Mouse (Mus musculus): ENCODE measurements around the gene Usp2.

The Usp2 gene

DNA sequence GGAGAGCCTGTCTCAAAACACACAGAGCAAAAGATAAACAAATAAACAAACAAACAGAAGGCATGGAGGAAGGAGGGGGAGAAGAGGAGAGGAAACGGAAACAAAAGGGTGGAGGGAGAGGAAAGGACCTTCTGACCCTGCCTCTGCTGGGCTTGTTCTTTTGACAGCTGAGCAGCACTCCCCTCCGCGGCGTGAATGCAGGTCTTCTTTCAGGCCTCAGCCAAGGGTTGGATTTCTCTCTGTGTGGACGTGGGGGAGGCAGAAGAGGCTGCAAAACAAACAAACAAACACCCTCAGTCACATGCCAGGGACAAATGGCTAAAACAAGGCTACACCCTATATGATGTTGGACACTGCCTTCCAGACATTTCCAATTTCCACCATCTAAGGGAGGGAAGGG, 58.2 kb downstream of the Usp2 start:
- no peak for DNase-seq (ENCODE audit: low read depth)

DNA sequence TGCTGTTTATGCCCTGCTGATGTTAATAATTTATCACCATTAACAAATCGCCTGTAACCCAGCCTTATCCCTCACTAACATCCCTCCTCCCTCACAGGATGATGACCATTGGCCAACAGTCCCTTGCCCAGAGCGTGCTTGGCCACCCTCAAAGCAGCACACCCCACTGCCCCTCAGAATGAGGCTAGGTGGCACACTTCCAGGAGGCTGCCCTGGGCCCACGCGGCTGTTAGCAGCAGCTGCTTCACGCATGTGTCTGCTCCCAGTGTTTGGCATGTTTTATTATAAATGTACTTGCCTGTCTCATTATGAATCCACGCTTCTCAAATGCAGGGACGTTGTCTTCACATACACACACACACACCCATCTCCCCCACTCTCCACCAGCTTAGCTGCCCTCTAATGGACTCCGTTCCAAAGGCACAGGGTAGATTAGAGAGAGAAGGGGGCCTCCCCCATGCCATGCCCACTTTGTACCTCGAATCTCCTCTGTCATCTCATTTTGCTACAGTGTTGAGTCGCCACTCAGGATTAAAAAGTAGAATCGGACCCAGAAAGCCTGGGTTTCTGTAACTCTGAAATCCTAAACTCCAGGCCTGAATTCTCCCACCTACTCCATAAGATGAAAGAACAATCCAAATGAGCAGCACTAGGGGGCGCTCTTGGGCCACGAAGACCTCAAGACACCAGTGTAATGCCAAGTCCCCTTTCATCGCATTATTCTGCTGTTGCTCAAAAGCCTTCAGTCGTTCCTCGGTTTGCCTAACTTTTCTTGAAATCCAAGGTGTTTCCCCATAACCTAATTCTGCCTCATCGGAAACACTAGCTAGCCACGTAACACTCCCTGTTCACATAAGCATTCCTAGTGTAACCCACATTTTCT, 59.0 kb downstream of the Usp2 start:
- peak; percentile 75 for DNase-seq (ENCODE audit: low read depth)

DNA sequence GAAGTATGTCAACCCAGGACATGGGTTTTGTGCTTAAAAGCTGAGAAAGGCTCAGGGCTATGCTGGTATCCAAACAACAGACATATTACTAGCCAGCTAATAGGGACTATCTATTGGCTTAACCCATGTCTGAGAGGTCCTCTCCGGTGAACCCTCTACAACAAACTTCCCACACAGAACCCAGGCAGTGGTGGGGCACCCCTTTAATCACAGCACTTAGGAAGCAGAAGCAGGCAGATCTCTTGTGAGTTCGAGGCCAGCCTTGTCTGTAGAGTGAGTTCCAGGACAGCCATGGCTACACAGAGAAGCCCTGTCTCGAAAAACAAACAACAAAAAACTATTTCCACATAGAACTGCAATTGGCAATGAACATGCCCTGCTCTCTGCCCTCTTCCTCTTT, 59.9 kb downstream of the Usp2 start:
- DNase-seq (ENCODE audit: low read depth), result no peak

DNA sequence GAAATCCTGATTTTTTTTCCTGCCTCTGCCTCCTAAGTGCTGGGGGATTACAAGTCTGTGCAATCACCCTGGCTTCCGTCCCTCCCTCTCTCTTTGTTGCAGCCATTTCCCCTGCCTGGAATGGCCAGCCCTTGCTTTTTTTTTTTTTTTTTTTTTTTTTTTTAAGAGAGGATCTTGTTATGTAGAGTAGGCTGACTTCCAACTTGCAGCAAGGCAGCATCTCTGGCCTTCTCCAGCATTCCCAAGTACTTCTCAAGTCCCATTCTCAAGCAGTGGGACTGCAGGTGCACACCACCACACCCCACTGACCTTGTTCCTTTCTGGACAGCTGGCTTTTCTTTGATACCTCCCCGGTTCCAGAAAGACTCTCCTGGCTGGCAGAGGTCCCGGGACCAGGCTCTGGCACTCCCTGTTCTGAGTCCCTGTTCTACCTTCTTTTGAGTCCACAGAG, 60.6 kb downstream of the Usp2 start:
- DNase-seq (ENCODE audit: low read depth), result no peak

DNA sequence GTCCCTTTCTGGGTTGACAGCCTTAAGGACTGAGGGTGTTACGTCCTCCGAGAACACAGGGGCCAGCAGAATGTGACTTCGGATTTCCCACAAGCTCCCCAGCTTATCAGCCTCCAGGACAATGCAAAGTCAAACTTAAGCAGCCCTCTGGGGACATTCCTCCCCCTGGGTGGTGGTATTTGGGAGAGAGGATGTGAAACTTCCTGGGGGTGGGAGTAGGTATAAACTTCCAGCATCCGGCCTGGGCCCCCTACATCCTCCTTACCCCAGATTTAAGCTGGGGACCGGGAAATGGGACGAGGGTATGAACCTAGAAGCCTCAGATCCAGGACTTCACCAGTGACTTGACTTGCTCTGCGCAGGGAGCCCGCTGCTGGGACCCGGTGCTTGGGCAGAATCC, 62.8 kb downstream of the Usp2 start:
- no peak for DNase-seq (ENCODE audit: low read depth)

DNA sequence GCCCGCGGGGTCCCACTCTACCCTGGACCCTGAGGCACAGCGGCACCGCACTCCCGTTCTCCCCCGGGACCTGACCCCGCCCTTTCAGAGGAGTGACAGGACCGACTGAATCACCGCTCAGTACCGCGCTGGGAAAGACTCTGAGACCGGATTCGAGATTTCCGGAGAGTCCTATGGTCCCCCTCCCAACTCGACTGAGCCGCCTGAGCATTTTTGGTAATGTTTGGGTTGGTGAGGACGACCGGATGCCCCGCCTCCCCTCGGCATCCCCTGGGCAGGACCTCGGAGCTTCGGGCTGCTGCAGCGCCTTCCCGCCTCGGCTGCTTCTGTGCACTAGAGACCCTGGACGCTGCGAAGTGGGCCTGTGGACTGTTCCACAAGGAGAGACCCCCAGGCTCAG, 63.2 kb downstream of the Usp2 start:
- no peak for DNase-seq (ENCODE audit: low read depth)

DNA sequence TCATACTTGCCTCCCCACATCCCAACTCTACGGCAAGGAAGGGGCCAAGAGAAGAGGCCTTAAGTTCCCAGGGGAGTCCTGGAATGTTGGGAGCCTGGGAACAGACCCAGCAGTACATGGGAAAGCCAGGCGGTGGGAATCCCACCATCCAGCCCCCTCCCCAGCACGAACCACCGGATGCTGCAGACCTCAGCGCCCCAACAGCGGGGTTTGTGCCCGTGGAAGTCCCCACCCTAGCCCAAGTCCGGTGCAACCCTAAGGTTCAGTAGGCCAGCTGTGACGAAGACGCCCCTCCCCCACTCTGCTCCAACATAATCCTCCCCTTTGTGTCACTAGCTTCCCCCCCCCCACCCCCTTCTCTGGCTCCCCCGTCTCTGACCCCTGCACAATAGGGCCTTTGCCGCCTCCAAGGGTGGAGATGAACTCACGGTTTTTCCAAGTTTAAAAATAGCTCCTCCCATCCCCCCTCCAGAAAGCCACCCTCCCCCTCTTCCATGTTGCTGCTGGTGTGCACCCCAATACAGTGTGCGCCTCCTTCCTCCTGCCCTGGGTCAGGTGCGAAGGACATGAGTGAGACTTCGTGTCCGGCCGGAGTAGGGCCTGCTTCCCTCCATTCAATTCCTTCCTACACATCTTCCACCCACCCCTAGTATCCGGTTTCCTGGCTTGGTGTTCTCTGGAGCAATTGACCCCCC, 63.9 kb downstream of the Usp2 start:
- no peak for DNase-seq (ENCODE audit: low read depth)

DNA sequence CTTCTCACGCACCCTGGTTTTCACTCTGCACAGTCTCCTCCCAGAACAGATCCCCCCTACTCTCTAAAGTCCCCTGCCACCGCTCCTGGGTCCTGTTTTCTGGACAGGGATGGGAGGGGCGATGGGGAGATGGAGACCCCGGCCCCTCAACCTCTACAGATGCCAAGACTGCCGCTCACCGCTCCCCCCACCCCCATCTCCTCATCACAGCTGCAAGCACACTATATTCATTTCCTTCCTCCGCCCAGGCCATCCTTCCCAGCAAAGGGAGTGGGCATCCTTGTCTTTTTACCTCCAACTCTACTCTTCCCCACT, 64.4 kb downstream of the Usp2 start:
- DNase-seq (ENCODE audit: low read depth), result no peak

DNA sequence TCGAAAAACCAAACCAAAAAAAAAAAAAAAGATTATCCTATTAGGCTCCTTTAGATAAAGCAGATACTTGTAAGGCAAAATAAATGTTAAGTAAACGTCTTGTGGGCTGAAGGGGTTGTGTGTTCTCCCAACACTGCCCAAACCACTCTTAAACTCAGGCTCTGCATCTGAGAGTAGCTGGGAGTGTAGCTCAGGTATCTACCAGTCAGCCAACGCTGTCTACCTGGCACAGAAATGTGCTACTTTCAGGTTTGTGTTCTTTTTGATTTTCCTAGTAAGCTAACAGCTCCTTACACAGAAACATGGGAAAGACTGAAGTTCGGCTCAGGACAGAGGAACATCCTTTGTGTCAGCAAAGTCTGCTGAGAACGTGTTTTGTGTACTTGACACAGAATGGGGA, 65.4 kb downstream of the Usp2 start:
- DNase-seq (ENCODE audit: low read depth), result no peak

DNA sequence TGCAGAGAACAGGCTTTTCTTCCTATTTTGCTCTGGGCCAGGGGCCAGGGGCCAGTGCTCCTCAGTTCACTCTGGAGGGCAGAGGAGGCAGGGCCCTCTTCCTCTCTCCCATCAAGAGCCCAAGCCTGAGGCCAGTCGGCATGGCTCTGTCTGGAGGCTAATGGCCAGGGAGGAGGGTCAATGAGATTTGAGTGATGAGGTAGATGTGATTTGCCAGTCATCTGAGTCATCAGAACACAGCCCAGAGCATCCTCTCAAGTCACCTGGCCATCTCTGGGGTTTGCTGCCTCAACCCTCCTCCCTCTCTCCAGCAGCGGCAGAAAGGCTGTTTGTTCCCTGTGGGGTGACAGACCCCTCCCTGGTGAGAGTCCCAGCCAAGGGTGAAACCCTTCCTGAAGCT, 66.5 kb downstream of the Usp2 start:
- DNase-seq (ENCODE audit: low read depth), result no peak

DNA sequence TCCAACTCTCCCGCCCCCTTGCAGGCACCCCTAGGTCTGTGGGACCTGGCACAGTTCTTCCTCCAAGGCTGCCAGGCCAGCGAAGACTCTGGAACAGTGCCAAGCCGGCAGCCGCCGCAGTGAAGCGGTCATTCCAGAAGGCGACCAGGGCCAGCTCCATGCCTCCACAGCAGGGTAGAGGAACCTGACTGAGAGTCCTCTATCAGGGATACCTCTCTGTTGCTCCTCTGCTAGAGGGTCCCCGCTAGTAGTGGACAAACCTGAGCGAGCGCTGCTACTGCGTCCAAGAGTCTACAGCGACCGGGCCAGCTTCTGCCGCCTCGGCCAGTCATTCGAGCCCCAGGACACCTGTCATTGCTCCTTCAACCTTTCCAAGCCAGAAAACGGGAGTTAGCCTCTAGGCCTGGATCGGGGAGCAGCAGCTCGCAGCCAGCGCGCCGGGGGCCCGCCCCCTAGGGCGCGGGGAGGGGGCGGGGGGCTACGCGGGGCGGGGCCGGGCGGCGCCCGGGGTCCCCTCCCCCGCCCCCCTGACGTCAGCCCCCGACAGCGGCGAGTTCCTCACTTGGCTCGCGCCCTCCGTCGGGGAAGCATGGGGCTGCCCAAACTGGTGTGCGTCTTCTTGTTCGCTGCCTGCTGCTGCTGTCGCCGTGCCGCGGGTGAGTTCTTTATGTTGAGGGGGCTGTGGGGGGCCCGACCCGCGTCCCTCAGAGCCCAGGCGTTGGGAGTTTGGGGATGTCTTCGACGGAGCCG, 67.5 kb downstream of the Usp2 start, which contains the start of gene Mcam:
TSS of gene Mcam (plus strand) at position 369 of the 750 bp plus-strand sequence.
- DNase-seq (ENCODE audit: low read depth), result no peak

DNA sequence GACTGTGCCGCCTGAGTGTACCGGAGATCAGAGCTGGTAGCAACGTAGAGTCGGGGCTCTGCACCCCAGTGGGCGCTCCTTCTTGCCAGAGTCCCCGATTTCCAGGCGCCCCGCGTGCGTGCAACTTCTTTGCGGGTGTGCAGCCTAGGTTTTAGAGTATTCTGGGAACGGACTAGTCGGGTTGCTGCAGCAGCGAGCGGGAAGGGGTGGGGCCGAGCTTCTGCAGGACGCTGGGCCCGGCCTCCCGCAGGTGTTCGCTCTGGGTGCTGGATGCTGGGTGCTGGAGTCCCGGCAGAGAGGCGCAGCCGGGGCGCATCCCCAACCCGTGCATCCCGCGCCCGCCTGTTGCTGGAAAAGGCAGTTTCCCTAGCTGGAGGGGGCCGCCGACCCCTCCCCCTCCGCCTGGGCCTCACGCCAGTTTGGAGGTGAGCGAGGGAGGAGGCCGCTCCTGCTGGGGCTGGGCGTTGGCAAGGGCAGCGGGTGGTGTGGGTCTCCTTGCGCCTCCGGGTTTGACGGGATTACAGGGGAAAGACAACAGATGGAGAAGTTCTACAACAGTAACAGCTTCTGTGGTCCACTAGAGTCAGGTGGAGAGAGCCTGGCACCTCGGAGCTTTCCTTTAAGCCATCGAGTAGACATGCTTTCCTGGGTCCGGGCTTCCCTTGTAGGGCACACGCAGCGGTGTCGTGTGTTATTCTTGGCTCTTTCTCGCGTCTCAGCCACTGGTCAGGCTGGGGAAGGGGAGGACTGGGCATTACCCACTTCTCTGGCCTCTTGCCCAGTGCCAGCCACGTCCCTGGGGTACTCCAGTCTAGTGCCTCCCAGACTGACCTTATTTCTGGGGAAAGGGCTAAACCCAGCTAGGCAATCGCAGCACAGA, 68.3 kb downstream of the Usp2 start:
- no peak for DNase-seq (ENCODE audit: low read depth)

DNA sequence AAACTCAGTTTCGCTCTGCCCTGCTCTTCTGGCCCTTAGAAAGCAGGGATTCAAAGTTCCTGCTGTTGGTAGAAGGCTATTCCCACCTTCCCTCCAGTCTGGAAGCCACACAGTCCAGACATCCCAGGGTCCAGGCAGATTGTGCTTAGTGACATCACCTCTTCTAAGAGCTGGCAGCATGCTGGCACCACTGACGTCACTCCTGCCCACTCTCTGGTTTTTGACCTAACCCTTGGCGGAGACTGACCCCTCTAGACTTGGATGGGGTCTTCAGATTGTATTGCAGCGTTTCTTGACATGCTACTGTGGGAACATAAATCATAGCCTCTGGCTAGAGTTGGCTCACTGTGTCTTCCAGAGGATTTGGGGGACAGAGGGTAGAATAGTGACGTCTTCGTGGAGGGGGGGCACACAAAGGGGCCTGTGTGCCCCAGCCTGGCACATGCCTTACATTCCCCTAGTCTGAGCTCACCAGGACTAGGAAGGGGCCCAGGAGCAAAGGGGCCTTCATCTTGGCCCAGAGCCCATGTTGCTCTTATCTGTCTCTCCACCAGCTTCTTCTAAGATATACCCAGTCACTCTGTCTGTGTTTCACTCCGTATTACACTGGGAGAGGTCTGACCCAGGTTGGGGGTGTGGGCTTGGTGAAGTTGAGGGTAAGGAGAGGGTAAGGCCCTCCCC, 69.0 kb downstream of the Usp2 start:
- no peak for DNase-seq (ENCODE audit: low read depth)

DNA sequence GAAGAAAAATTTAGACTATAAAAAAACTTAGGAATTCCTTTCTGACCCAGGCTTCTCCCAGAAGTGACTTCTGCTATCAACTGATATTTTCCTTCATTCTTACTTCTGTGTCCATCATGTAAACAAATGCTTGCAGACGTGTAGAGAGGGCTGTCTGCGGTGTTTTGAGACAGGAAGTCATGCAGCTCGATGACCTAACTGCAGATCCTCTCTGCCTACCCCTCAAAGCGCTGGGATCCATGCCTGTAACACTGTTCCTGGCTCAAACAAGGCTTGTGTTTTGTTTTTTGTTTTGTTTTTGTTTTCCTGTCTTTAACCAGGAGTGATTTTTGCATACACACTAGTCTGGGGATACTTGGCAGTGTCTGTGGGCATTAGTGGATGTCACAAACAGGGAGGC, 71.0 kb downstream of the Usp2 start:
- DNase-seq (ENCODE audit: low read depth), result no peak

DNA sequence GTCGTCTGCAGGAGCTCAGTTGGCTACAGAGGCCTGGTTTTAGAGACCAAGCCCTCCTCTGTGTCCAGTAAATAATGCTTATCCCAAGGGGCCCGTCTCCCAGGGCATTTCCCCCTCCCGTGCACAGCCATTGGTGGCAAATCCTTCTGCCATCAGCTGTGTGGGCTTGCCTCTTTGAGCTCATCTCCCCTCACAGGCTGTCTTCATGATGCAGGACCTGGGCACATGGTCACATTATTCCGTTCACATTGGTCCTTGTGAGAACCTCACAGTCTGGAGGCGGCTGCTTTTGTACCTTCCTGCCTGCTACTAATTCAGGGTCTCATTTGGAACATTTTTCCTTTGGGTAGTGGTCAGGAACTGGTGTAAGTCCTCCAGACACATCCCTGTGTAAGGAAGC, 75.1 kb downstream of the Usp2 start:
- DNase-seq (ENCODE audit: low read depth), result no peak

DNA sequence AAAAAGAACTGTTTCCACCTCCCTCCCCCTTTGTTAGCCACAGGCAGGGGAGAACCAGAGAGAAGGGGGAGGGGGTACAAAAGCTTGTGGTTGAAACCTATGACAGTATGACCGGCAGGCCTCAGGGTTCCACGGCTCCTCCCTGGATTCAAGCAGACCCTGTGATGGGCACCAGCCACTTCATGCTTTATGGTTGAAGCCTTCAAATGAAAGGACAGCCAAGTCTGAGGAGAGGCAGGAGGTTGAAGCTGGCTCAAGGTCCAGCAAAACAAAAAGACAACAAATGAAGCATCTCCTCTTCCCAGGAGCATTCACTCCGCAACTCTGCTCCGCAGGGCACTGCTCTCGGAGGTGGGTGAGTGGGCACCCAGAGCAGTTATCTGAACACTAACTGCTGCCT, 76.6 kb downstream of the Usp2 start:
- DNase-seq (ENCODE audit: low read depth), result no peak

DNA sequence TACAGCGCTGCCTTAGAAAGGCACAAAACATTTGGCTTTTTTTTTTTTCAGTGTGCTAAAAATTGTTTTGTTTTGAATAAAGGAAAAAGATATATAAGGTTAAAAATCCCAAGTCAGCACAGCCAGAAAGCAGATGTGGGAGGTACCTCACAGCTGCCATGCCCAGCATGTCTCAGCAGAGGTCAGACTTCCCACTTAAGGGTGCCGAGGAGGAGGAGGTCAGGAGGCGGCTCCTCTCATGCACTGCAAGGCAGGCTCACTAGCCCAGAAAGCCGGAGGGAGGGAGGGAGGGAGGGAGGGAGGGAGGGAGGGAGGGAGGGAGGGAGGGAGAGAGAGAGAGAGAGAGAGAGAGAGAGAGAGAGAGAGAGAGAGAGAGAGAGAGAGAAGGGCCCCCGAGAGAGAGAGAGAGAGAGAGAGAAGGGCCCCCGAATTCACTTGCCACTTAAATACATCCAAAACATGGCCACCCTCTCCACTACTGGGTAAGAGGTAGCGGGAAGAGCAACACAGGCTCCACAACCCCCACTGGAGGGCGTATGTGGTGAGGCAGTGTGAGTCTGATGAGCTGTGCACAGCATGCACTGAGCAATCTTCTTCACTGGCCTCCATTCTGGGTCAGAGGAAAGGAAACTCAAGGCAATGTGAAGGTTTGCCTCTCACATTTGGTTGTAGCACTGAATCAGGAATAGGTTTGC, 77.3 kb downstream of the Usp2 start:
- DNase-seq (ENCODE audit: low read depth), result no peak

DNA sequence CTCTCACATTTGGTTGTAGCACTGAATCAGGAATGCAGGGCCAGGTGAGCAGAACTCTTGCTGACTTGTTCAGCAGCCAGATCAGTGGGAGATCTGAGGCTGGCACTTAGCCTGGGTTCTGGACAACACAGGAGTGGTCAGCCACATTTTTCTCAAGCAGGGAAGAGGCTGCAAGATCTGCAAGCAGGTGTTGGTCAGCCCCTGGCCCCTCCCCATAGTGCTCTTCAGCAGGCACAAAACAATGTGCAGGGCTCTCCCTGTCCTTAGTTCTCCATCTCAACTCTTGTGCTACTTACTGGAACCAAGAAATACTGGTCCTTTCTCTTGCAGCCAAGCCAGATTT, 77.9 kb downstream of the Usp2 start:
- no peak for DNase-seq (ENCODE audit: low read depth)
